Mouse (Mus musculus) ovary, postnatal 36 days (tissue): ENCODE results near the gene Tmem212.
"Not testable (repeated sequence)": the region's sequence is repeated elsewhere in the genome, so short reads cannot be mapped to it uniquely, and the experiment has no call there.

Source experiments
- DNase-seq: peaks from one replicate; pipeline ENCODE4 v3.0.0; 2022; ENCODE audit warnings: low spot score, mixed read lengths

The Tmem212 gene

DNA sequence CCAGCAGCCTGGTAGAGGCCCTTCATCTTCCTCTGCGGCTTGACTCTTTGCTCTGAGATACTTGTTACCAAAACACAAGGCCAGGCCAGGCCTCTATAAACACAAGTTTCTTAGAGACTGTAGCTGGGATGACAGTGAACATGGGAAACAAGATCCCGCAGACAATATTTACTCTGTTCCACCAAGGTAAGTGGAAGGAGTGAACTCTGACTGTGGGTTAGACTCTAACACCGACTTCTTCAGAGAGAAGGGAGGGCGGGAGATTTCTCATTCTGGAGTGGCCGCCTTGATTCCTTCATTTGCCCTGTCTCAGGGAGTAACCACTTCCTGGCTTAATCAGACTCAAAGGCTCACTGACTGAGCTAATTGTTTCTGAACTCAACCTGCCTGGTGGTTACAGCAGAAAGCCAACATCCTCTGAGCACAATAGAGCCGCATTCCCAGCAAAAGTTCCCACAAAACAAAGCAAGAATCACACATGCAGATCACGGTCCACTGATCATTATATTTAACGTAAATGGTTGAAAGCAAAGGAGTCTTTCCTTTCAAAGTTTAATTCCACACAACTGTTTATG, at the start of gene Tmem212:
Gene Tmem212 (minus strand): TSS at position 51 of the 575 bp plus-strand sequence.
- no peak for DNase-seq

GRCm38 (mm10) chr3:27945397-27945796, 49.2 kb upstream of the Tmem212 start:
- DNase-seq = not testable (repeated sequence)

- DNase-seq = no peak
Observed at GRCm38 (mm10) chr3:27942991-27943390, 46.8 kb upstream of the Tmem212 start.

DNA sequence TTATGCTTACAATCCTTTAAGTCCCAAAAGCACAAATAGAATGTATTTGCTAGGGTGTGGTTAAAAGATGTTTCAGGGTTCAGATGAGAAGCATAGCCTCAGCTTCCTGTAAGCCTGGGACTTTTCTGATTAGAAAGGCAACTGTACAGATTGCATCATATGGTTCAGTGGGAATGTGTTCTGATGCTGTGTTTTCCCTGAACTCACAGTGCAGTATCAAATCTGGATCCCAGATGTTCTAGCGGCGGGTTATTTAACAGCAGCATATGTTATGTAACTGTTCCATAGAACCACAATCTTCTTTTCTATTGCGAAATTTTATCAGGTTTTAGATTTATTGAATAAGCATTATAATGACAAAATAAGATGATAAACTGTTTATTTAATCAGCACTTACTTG, 45.5 kb upstream of the Tmem212 start:
- no peak for DNase-seq

DNA sequence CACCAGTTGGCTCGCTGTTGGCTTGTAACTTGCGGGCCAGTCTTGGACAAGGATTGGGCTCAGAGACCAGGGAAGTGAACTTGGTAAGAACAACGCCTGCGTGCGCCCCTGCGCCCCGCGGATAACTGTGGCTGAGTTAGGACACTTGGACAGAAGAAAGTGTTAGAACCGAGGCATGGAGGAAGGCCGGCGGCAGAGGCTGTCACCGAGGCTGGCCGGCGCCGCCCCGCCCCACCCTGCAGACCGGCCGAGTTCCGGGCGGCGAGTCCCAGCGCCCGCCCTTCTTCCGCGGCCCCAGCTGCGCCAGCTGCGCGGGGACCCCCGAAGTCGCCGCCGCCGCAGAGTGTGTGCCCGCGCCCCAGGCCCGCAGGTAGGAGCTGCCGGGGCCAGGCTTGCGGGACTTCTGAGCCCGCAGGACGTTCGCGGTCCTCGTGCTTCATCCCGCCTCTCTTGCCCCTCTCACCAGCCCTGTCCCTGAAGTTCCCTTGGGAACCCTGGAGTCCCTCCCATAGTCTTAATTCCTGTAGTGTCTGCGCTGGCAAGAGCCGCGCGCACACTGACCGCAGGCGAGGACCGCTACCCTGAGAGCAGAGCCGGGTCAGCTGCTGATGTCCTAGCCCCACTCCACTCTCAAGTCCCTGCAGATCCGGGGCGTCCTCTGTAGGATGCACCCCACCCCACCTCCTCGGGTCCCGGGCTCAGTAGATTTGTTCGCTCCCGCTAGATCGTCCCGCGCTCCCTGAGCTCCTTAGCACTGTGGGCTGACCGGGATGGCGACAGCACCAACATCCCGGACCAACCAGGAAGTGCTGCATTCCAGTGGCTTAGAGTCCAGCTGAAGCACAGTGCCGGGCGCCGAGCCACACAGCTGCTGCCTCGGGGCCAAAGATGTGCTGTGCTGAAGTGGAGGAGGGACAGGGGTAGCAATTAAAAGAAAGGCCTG, 42.5 kb upstream of the Tmem212 start, which contains the start of gene Pld1:
Gene Pld1 (plus strand): TSS at position 315 of the 943 bp plus-strand sequence.
- peak; percentile 74 for DNase-seq

DNA sequence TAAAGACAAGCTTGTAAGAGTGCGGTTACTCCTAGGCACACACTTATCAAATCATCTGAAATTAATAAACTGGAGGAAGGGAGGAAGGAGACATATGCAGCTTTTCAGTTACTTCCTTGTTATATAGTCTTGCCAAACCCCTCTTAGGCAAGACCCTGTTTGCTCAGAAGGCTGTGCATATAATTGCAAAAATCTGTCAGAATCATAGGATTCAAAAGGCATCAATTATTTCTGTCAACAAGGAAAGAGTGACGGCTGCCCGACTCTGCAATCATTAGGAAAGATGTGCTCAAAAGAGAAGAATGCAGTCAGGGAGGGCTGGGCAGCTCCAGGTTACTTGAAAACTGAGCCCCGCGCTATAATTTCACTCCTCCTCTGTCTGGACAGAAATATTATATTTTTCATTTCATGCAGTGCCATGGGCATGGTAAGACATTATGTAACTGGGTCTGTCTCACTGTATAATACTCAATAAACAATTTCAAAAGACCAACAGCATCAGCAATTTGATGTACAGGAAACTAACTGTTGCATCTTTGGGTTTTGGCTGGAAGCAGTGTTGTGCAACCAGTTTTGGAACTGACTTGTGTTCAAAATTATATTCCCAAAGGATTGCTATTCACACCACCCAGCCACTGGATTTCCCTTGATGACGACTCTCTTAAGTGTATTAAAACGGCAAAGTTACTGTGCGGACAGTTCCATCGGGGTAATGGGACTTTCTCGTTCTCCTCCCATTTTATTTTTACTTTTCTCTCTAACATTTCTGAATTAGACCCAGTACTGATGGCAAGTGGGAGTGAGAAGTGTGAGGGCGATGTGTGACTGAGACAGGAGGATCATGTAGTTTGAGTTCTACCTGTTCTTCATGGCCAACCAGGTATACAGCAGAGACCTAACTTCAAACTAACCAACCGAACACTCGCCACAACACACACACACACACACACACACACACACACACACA, 41.3 kb upstream of the Tmem212 start:
- no peak for DNase-seq

- no peak for DNase-seq
Observed at GRCm38 (mm10) chr3:27936731-27937130, 40.6 kb upstream of the Tmem212 start.

DNA sequence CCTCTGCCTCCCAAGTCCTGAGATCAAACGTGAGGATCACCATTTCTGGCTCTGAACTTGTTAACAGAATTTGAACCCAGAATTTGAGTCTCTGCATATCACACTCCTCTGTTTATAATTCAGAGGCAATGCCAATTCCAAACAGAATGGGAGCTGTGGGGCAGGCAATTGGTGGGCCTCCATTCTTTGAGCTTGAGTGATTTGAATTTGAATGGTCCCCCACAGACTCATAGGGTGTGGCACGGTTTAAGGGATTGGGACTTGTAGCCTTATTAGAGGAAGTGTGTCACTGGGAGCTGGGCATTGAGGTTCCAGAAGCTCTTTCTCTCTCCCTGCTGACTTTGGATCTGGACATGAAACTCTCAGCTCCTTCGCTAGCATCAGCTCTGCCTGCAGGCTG, 39.5 kb upstream of the Tmem212 start:
- DNase-seq = no peak

DNA sequence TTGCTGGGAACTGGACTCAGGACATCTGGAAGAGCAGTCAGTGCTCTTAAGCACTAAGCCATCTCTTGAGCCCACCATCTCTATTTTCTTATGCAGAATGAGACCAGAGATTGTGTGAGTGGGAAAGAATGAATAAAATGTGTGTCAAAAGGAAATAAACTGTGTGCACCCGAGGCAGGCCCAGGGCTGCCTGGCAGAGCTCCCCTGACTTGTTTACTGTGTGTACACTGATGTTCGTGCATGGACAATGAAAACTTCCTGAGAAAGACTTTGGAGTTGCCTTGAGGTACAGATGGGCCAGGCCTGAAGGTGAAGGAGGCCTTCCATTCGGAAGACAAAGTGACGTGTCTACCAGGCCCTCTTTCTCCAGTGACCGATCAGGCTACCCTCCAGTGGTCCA, 36.2 kb upstream of the Tmem212 start:
- no peak for DNase-seq

DNA sequence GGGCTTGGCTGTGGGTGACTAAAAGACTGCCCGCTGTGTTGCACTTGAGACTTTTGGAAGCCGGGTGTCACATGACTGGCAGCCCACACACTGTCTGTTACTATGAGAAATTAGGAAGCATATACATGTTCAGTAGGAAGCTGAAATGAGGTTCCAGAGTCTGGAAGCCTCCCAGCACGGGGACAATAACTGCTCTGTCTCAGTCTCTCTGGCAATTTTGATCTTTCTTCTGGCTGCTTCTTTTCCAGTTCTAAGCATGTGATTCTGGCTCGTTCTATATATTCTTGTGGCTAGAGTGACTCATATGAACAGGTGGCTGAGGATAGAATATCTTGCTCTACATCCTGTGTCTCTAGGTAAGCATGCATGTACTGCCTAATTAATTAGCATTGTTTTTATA, 33.1 kb upstream of the Tmem212 start:
- no peak for DNase-seq

DNA sequence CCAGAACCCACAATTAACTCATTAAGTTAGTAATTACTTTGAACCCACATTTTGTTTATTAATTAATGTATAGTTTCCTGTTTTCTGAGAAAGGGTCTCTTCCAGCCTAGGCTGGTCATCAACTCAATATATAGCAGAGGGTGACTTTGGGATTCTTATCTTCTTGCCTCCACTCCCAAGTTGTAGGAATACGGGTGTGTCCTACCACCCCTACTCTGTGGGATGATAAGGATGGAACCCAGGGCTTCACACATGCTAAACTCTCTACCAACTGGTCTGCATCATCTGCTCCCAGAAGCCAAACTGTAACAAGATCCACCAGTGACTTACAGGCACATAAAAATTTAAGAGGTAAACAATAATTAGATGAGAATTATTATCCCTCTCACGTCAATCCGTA, 27.9 kb upstream of the Tmem212 start:
- no peak for DNase-seq

DNA sequence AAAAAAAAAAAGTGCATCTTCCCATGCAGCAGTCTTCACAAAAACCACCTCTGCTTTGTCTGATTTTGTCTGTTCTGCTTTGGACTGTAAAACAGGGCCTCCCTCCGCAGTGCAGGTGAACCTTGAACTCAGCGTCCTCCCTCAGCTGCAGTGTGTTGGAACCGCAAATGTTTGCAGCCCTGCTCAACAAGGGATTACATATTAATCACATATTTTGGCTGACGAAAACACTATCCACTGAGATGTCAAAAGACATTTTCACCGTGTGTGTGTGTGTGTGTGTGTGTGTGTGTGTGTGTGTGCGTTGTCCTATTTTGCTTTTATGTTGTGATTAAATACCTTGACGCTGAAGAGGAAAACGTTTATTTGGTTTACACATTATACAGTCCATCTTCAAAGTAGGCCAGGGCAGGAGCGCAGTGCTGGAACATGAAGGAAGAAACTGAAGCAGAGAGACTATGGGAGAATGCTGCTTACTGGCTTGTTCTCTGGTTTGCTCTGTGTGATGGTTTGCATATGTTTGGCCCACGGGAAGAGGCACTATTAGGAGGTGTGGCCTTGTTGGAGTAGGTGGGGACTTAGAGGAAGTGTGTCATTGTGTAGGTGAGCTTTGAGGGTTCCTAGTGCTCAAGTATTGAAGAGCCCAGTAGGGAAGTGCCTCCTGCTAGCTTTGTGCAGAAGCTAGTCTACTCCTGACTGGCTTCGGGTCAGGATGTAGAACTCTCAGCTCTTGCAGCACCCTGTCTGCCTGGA, 25.3 kb upstream of the Tmem212 start:
- no peak for DNase-seq

- DNase-seq = no peak
Observed at GRCm38 (mm10) chr3:27918656-27919436, 22.7 kb upstream of the Tmem212 start.

GRCm38 (mm10) chr3:27909016-27909415, 12.8 kb upstream of the Tmem212 start:
- DNase-seq = no peak

DNA sequence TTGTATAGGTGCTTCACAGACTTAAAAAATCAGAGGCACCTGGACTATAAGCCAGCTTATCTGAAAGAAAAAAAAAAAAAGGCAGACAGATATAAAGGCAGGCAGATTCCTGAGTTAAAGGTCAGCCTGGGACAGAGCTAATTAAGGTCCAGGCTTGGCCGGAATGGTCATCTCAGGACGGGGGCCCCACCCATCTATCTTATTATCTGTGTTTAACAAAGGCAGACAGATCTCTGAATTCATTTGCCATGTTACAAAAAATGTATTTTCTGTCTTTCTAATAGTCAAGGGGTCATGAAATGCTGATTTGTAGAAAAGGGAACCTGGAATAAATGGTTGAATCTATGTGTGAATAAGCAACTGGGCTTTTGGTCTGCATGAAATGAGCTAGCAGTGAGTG, 12.1 kb upstream of the Tmem212 start:
- no peak for DNase-seq

GRCm38 (mm10) chr3:27907301-27907700, 11.1 kb upstream of the Tmem212 start:
- DNase-seq = no peak

DNA sequence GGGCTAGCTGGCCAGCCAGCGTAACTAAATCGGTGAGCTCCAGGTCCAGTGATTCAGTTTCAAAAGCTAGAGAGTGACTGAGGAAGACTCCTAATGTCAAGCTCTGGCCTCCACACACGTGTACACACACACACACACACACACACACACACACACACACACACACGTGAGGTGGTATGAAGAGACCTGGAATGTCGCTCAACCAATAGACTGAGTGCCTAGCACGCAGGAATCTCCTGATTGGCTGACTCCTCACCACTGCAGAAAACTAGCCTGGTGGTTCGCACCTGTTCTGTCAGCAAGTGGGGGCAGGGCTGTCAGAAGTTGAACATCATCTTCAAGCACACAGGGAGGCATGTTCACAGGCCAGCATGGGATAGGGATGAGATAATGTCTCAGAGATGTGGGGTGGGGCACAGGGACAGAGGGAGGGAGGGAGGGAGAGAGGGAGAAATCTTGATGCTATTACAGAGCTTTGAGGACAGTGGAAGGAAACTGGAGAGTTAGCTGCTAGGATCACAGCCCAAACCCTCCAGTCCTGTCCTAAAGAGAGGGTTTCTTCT, 10.6 kb upstream of the Tmem212 start:
- DNase-seq = no peak

- peak; percentile 36 for DNase-seq
Observed at GRCm38 (mm10) chr3:27904659-27905330, 8.6 kb upstream of the Tmem212 start.

- DNase-seq = no peak
Observed at GRCm38 (mm10) chr3:27901846-27902245, 5.7 kb upstream of the Tmem212 start.
